Mouse (Mus musculus): Measurements from ENCODE around the gene Trip4. TPM values are rescaled to one million over a fixed set of nuclear protein-coding genes. Genes with fewer than 3 reads are reported as not detected.

Trip4 gene
- polyA plus RNA-seq, 1 experiment from 2014 or later, result 33.8 TPM

DNA sequence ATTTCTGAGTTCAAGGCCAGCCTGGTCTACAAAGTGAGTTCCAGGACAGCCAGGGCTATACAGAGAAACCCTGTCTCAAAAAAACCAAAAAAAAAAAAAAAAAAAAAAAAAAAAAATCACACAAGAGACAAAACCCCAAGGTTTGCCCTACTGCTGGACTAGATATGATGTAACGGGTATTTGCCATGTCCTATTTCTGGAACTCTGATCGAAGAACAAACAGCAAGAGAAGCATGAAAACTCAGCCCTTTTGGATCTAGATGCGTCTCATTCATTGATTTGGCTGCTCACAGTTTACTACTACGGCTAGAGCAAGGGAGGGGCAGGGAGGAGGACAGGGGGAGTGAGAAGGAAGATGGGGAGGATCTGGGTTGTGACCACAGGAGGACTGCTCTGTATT, 86.6 kb downstream of the Trip4 start:
- peaks cover 40% of the 10 kb centered on the region for H3K4me1 ChIP-seq
- H3K9ac ChIP-seq, result no peak overlapping the region
- no peaks in the 10 kb centered on the region for H3K27me3 ChIP-seq
- no peak overlapping the region for H3K4me3 ChIP-seq (replicated peaks)
- no peaks in the 10 kb centered on the region for H3K9me3 ChIP-seq (replicated peaks)
- no peak overlapping the region for H3K4me2 ChIP-seq
- no peaks in the 10 kb centered on the region for H3K36me3 ChIP-seq
- no peak overlapping the region for H3K27ac ChIP-seq
- 80% methylated on average over 4 of the region's 4 CpGs for WGBS
- ATAC-seq (replicated peaks; ENCODE audit: low FRiP score), result no peak

DNA sequence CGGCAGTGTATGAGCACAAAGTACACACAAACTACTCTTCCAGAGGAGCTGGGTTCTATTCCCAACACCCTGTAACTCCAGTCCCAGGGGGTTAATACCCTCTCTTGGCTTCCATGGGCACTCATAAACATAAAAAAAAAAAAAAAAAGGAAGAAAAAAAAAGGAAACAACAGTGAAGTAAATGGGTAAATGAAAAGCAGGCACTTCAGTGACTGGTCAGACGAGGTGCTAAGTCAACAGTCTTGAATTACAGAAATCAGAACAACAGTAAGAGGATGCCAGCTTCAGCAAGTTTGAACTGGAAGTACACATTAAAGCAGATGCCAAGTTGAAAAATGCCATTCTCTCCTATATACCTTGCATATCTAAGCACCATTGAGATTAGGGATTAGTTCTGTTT, 88.3 kb downstream of the Trip4 start:
- no peak for ATAC-seq (replicated peaks; ENCODE audit: low FRiP score)
- Histone ChIP-seq H3K4me2 (no peak overlapping the region), H3K27ac (no peak overlapping the region), H3K9me3 (replicated peaks) (no peaks in the 10 kb centered on the region), H3K4me1 (peaks cover 27% of the 10 kb centered on the region), H3K9ac (no peak overlapping the region), H3K27me3 (no peaks in the 10 kb centered on the region), H3K36me3 (peaks cover 5% of the 10 kb centered on the region), H3K4me3 (replicated peaks) (no peak overlapping the region)
- WGBS, result 60% methylated on average over 2 of the region's 2 CpGs

DNA sequence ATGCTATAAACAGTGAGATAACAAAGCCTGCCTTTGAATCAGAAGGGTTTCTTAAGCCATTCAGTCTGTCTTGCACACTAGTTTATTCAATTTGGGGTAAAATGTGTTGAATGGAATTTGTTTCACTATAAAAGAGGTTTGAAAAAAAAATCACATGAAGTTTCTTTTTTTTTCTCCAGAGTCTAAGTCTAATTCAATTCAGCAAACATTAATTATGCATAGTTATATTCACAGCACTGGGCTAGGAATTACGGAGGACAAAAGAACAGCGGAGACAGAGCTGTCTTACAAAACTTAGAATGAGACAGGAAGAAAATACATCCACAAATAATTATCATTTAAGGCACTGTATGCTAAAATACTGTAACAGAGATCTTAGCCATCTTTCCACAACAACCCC, 90.2 kb downstream of the Trip4 start:
- Histone ChIP-seq H3K36me3 (peaks cover 10% of the 10 kb centered on the region), H3K27me3 (no peaks in the 10 kb centered on the region), H3K4me1 (peaks cover 14% of the 10 kb centered on the region; the same call in 1 of the 2 replicates), H3K4me2 (no peak overlapping the region), H3K4me3 (replicated peaks) (no peak overlapping the region), H3K9me3 (replicated peaks) (no peaks in the 10 kb centered on the region), H3K9ac (no peak overlapping the region), H3K27ac (no peak overlapping the region)
- no peak for ATAC-seq (replicated peaks; ENCODE audit: low FRiP score)
- 89% methylated on average over 2 of the region's 2 CpGs for WGBS

DNA sequence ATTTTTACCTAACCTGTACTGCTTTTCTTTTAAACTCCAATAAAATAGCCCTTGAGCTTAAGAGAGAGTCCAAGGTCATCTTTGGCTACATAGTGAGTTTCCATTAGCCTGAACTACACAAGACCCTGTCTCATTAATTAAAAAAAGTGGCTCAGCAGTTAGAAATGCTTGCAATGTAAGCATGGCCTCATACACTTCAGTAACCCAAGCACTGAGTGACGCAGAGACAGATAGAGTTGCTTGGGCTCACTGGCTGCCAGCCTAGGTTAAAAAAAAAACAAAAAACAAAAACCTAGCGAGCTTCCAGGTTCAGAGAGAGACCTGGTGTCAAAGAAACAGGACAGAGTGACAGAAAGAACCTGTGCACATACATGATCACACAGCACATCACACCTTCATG, 95.8 kb downstream of the Trip4 start:
- H3K9me3 ChIP-seq (replicated peaks), result no peaks in the 10 kb centered on the region
- ATAC-seq (replicated peaks; ENCODE audit: low FRiP score), result no peak
- H3K4me1 ChIP-seq, result peaks cover 11% of the 10 kb centered on the region
- no peak overlapping the region for H3K4me2 ChIP-seq
- peaks cover 10% of the 10 kb centered on the region for H3K36me3 ChIP-seq
- no peaks in the 10 kb centered on the region for H3K27me3 ChIP-seq
- 36% methylated on average over 2 of the region's 2 CpGs for WGBS
- H3K27ac ChIP-seq, result peak overlapping the region; percentile 27; the same call in 1 of the 2 replicates
- H3K4me3 ChIP-seq (replicated peaks), result no peak overlapping the region
- no peak overlapping the region for H3K9ac ChIP-seq

DNA sequence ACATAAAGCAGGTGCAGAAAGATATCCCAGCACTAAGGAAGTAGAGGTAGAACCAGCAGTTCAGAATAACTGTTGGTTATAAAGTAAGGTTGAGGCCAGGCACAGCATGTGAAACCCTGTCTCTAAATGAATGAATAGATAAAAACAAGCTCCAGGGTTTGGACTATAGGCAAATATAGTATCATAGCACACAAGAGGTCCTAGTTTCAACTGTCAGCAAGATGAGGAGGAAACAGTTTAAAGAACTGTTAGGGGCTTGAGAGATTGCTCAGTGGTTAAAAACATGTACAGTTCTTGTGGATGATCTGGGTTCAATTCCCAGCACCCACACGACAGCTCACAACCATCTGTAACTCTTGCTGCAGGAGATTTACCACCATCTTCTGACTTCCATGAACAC, 96.8 kb downstream of the Trip4 start:
- 88% methylated on average over 1 of the region's 1 CpGs for WGBS

DNA sequence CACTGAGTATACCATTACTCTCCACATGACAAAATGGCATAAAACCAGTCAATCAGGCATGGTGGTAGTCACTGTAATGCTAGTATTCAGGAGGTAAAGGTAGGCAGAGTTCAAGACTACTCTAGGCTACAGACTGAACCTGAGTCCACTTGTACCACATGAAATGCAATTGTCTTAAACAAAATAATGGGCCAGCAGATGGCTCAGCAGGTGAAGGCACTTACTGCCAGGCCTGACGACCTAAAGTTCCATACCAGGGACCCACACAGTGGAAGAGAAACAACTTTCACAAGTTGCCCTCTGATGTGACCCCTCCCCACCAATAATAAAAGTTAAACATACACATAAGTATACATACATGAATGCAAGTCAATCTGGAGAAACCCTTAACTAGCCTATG, 100.8 kb downstream of the Trip4 start:
- H3K4me1 ChIP-seq, result peaks cover 4% of the 10 kb centered on the region; the same call in 1 of the 2 replicates

More for the DNA sequence above, 96.8 kb downstream of the Trip4 start:
- no peaks in the 10 kb centered on the region for H3K27me3 ChIP-seq
- peaks cover 10% of the 10 kb centered on the region for H3K36me3 ChIP-seq
- H3K9ac ChIP-seq, result no peak overlapping the region
- H3K4me3 ChIP-seq (replicated peaks), result no peak overlapping the region
- peaks cover 11% of the 10 kb centered on the region for H3K4me1 ChIP-seq
- H3K4me2 ChIP-seq, result no peak overlapping the region
- H3K9me3 ChIP-seq (replicated peaks), result no peaks in the 10 kb centered on the region
- no peak overlapping the region for H3K27ac ChIP-seq
- no peak for ATAC-seq (replicated peaks; ENCODE audit: low FRiP score)

DNA sequence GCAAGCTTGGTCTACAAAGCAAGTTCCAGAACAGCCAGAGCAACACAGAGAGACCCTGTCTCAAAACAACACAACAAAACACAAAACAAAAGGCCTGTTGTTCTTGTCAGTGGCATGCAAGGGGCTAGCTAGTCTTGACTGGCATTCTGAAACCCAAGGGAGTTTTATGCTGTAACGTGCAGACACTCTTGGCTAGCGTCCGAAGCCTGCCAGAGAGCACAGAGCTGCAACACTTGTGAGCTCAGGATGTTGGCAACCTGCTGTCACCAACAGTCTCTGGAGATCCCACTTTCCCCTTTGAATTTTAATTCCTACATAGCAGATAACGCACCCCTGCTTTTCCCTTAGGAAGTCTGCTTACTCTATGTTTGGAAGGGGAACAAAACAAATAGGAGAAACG, 101.3 kb downstream of the Trip4 start:
- Histone ChIP-seq H3K27me3 (no peaks in the 10 kb centered on the region), H3K9me3 (replicated peaks) (no peaks in the 10 kb centered on the region), H3K4me1 (no peaks in the 10 kb centered on the region), H3K36me3 (no peaks in the 10 kb centered on the region), H3K9ac (no peak overlapping the region), H3K4me2 (no peak overlapping the region), H3K27ac (no peak overlapping the region), H3K4me3 (replicated peaks) (no peak overlapping the region)
- ATAC-seq (replicated peaks; ENCODE audit: low FRiP score), result no peak
- 74% methylated on average over 5 of the region's 5 CpGs for WGBS

More for the DNA sequence above, 100.8 kb downstream of the Trip4 start:
- Histone ChIP-seq H3K9ac (no peak overlapping the region), H3K27me3 (no peaks in the 10 kb centered on the region), H3K27ac (no peak overlapping the region), H3K9me3 (replicated peaks) (no peaks in the 10 kb centered on the region), H3K36me3 (no peaks in the 10 kb centered on the region), H3K4me2 (no peak overlapping the region), H3K4me3 (replicated peaks) (no peak overlapping the region)
- no peak for ATAC-seq (replicated peaks; ENCODE audit: low FRiP score)
- 75% methylated on average over 1 of the region's 1 CpGs for WGBS

DNA sequence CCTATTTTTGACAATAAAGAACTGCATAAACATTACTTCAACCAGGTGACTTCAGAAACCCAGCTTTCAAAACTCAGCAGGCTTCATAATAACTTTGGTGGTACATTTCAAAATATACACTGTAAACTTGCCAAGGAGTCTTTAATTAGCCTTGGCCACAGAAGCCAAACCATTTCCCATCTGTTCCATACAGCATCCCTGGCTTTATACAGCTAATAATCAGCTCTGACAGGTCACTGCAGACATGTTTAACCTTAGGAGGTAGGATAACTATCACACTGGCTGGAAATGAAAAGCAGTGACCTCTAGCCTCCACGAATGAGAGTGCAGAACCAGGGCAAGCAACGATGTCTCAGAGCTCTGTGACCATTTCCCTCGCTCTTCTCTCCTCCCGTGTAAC, 108.8 kb downstream of the Trip4 start:
- Histone ChIP-seq H3K27me3 (no peaks in the 10 kb centered on the region), H3K9me3 (replicated peaks) (no peaks in the 10 kb centered on the region), H3K9ac (no peak overlapping the region), H3K4me3 (replicated peaks) (no peak overlapping the region), H3K4me1 (peaks cover 4% of the 10 kb centered on the region; the same call in 1 of the 2 replicates), H3K27ac (no peak overlapping the region), H3K4me2 (no peak overlapping the region), H3K36me3 (peaks cover 8% of the 10 kb centered on the region; the same call in 1 of the 2 replicates)
- no peak for ATAC-seq (replicated peaks; ENCODE audit: low FRiP score)
- 61% methylated on average over 4 of the region's 4 CpGs for WGBS

DNA sequence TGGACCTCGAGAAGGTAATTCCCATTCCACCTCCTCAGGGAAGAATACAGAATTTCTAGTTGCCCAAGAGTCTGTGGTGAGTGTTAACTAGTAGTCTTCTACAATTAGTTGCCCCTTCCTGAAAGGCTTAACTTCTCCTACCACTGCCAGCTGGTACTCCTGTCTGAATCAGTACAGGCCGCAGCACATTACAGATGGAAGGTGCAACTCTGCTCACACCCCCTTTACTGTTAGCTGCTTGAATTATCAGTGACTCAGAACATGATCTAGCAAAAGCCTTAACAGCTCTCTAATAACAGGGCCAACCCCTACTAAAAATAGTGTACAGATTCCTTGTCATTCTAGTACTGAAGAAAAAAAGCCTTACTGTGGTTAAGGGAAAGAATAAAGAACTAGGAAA, 112.9 kb downstream of the Trip4 start:
- Histone ChIP-seq H3K4me1 (peaks cover 16% of the 10 kb centered on the region; the same call in 1 of the 2 replicates), H3K27me3 (no peaks in the 10 kb centered on the region), H3K9me3 (replicated peaks) (no peaks in the 10 kb centered on the region), H3K36me3 (peaks cover 19% of the 10 kb centered on the region; the same call in 1 of the 2 replicates), H3K4me3 (replicated peaks) (no peak overlapping the region), H3K9ac (no peak overlapping the region), H3K27ac (no peak overlapping the region), H3K4me2 (no peak overlapping the region)
- ATAC-seq (replicated peaks; ENCODE audit: low FRiP score), result no peak
- 82% methylated on average over 2 of the region's 2 CpGs for whole genome bisulfite sequencing

DNA sequence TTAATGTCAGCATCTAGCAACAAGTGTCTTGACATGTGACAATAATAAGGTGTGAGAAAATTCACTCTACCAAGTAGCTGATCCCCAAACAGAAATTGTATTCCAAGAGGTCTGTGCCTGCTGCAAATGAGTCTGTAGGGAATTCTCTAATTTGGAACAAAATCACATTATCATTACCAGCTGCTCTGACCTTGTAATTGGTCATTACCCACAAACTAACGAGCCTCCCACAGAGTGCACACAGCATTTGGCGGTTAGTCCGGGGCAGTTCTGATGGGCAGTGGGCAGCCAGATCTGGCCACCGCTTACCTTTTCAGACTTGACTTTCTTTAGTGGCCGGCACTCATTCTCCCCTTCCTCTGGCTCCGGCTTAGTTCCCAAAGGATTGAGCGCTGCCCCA, 114.3 kb downstream of the Trip4 start:
- no peak overlapping the region for H3K9ac ChIP-seq
- H3K4me2 ChIP-seq, result no peak overlapping the region
- ATAC-seq (replicated peaks; ENCODE audit: low FRiP score), result no peak
- no peak overlapping the region for H3K27ac ChIP-seq
- WGBS, result 89% methylated on average over 7 of the region's 7 CpGs
- H3K9me3 ChIP-seq (replicated peaks), result no peaks in the 10 kb centered on the region
- no peak overlapping the region for H3K4me3 ChIP-seq (replicated peaks)
- peaks cover 16% of the 10 kb centered on the region; the same call in 1 of the 2 replicates for H3K4me1 ChIP-seq
- no peaks in the 10 kb centered on the region for H3K27me3 ChIP-seq
- H3K36me3 ChIP-seq, result peaks cover 19% of the 10 kb centered on the region; the same call in 1 of the 2 replicates

DNA sequence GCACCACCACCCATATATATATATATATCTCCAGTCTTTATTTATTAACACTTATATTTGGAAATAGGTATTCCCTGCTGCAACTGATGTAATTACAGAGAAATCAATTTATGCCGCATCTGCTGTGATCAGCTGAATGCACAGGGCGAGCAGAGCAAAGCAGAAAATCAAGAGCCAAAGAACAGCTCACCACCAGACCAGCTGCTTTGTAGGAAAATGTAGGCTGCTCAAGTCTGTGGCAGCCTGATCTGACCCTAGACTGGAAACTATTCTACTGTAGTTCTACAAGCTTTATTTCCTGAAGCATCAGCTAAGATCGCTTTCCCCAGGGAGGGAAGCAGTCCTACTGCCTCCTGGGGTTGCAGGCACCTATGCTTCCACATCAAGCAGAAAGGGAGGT, 115.1 kb downstream of the Trip4 start:
- peaks cover 16% of the 10 kb centered on the region; the same call in 1 of the 2 replicates for H3K4me1 ChIP-seq
- 92% methylated on average over 3 of the region's 3 CpGs for WGBS
- no peak overlapping the region for H3K4me2 ChIP-seq
- ATAC-seq (replicated peaks; ENCODE audit: low FRiP score), result no peak
- no peaks in the 10 kb centered on the region for H3K9me3 ChIP-seq (replicated peaks)
- H3K27ac ChIP-seq, result no peak overlapping the region
- H3K27me3 ChIP-seq, result no peaks in the 10 kb centered on the region
- H3K9ac ChIP-seq, result no peak overlapping the region
- H3K36me3 ChIP-seq, result peaks cover 19% of the 10 kb centered on the region; the same call in 1 of the 2 replicates
- no peak overlapping the region for H3K4me3 ChIP-seq (replicated peaks)

DNA sequence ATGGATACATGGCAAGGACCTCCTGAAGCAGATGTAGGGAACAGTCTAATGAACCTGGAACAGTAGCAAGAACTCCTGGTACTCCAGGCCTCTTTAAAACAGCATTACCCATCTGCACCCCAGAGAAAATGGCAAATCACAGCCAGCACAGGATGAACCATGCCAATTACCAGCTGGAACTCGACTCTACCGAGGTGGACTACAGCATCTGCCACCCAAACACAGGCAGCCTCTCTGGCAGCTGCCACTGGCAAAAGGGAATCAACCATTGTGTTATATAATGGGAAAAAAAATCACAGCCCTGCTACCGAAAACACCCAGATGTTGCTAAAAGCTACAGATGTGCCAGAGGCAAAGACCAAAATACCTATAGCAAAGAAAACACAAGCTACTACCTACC, 115.5 kb downstream of the Trip4 start:
- H3K4me1 ChIP-seq, result peaks cover 16% of the 10 kb centered on the region; the same call in 1 of the 2 replicates
- H3K9ac ChIP-seq, result no peak overlapping the region
- no peak overlapping the region for H3K4me3 ChIP-seq (replicated peaks)
- 78% methylated on average over 3 of the region's 3 CpGs for WGBS
- no peak overlapping the region for H3K4me2 ChIP-seq
- no peak overlapping the region for H3K27ac ChIP-seq
- H3K9me3 ChIP-seq (replicated peaks), result no peaks in the 10 kb centered on the region
- H3K36me3 ChIP-seq, result peaks cover 19% of the 10 kb centered on the region; the same call in 1 of the 2 replicates
- H3K27me3 ChIP-seq, result no peaks in the 10 kb centered on the region
- no peak for ATAC-seq (replicated peaks; ENCODE audit: low FRiP score)

DNA sequence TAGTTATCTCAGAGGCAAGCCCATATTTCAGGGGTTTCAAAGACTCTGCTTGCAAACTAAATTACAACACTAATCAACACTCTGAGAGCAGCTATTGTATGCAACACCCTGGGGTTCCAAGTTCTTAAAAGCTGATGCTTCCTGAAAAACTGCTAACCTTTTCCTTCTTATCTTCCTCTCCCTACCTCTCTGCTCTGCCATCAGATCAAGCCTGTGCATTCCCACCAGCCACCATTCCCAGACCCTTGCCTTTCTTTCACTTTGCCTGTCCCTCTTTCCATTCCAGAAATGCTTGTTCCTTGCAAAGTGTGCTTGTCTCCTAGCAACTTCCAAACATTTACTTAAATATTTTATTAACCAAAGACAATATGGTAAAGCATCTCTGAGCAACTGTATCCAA, 116.7 kb downstream of the Trip4 start:
- H3K36me3 ChIP-seq, result peaks cover 19% of the 10 kb centered on the region; the same call in 1 of the 2 replicates
- H3K27ac ChIP-seq, result no peak overlapping the region

More for the DNA sequence above, 116.7 kb downstream of the Trip4 start:
- Histone ChIP-seq H3K4me1 (peaks cover 28% of the 10 kb centered on the region), H3K4me2 (no peak overlapping the region), H3K4me3 (replicated peaks) (no peak overlapping the region), H3K9ac (no peak overlapping the region), H3K27me3 (no peaks in the 10 kb centered on the region), H3K9me3 (replicated peaks) (no peaks in the 10 kb centered on the region)
- no peak for ATAC-seq (replicated peaks; ENCODE audit: low FRiP score)
